Mouse (Mus musculus): ENCODE measurements around the gene Srrm1. TPM values are rescaled to one million over a fixed set of nuclear protein-coding genes. Genes with fewer than 3 reads are reported as not detected.

Gene Srrm1
- total RNA-seq, 2 experiments from 2014 or later, result 104 to 137 TPM

- DNase-seq, result peak; percentile 100
These were observed 80.3 kb downstream of the Srrm1 start, which contains the start of gene Clic4 for GRCm38 (mm10) chr4:135272640-135273306. Clic4 (minus strand) TSS chr4:135272814.

- DNase-seq, result peak; percentile 78
These were observed 81.1 kb downstream of the Srrm1 start for GRCm38 (mm10) chr4:135271881-135272616.

- DNase-seq, result peak; percentile 59
These were observed 81.7 kb downstream of the Srrm1 start for GRCm38 (mm10) chr4:135271419-135271828.

Other genes with a start within 250 kb of the Srrm1 start
- gene Runx3, start 232.7 kb downstream of the Srrm1 start, total RNA-seq (2021), result 1 to 10 TPM; 2.9 to 3.2 TPM
- gene Clic4, start 80.5 kb downstream of the Srrm1 start, total RNA-seq (2021), result 100 to 1,000 TPM; 109 to 128 TPM
- gene Ncmap, start 44.9 kb upstream of the Srrm1 start, total RNA-seq (2021), result under 1 TPM; 0.63 to 0.73 TPM
- 10 to 100 TPM; 18.0 to 23.0 TPM for gene Rcan3, start 80.5 kb upstream of the Srrm1 start, total RNA-seq (2021)
- gene Stpg1, start 141.5 kb upstream of the Srrm1 start, total RNA-seq (2021), result under 1 TPM; 0.12 to 0.85 TPM
- 10 to 100 TPM; 13.8 to 15.4 TPM for gene Nipal3, start 141.7 kb upstream of the Srrm1 start, total RNA-seq (2021)
- under 1 TPM; 0.33 TPM for gene Grhl3, start 220.3 kb upstream of the Srrm1 start, total RNA-seq (2021)

All from adrenal gland, postnatal 10 days (tissue).